Mouse (Mus musculus): Measurements from ENCODE around the gene Ppan. TPM values are rescaled to one million over a fixed set of nuclear protein-coding genes. Genes with fewer than 3 reads are reported as not detected.

Gene Ppan
- total RNA-seq, 2 experiments from 2014 or later = 18.6 to 23.9 TPM

GRCm38 (mm10) chr9:20878041-20878709 is 9.8 kb upstream of the Ppan start:
- intact Hi-C loops (cut with DNase I) = no loop called here
- DNase-seq (ENCODE audit: low spot score in 2 of 2) = peak; percentile 100

- no peak for DNase-seq (ENCODE audit: low spot score in 2 of 2)
- intact Hi-C loops (cut with DNase I) = no loop called here
Measured at GRCm38 (mm10) chr9:20878710-20879065, 9.3 kb upstream of the Ppan start.

- no peak for DNase-seq (ENCODE audit: low spot score in 2 of 2)
- intact Hi-C loops (cut with DNase I) = no loop called here
Measured at GRCm38 (mm10) chr9:20879097-20879792, 8.7 kb upstream of the Ppan start, which contains the start of gene Angptl6. TSS of gene Angptl6 (minus strand) at chr9:20879727.

GRCm38 (mm10) chr9:20886563-20886962 is 1.4 kb upstream of the Ppan start:
- DNase-seq (ENCODE audit: low spot score in 2 of 2) = no peak
- intact Hi-C loops (cut with DNase I) = no loop called here

GRCm38 (mm10) chr9:20887191-20887590 is 784 bp upstream of the Ppan start:
- intact Hi-C loops (cut with DNase I) = no loop called here
- DNase-seq (ENCODE audit: low spot score in 2 of 2) = no peak

GRCm38 (mm10) chr9:20888386-20888765 is 401 bp downstream of the Ppan start:
- DNase-seq (ENCODE audit: low spot score in 2 of 2) = no peak
- intact Hi-C loops (cut with DNase I) = no loop called here

- intact Hi-C loops (cut with DNase I) = no loop called here
- DNase-seq (ENCODE audit: low spot score in 2 of 2) = no peak
Measured at GRCm38 (mm10) chr9:20889185-20890141, 1.5 kb downstream of the Ppan start.

- intact Hi-C loops (cut with DNase I) = no loop called here
- no peak for DNase-seq (ENCODE audit: low spot score in 2 of 2)
Measured at GRCm38 (mm10) chr9:20890411-20890810, 2.4 kb downstream of the Ppan start.

- intact Hi-C loops (cut with DNase I) = no loop called here
- no peak for DNase-seq (ENCODE audit: low spot score in 2 of 2)
Measured at GRCm38 (mm10) chr9:20891339-20892103, 3.5 kb downstream of the Ppan start.

- no peak for DNase-seq (ENCODE audit: low spot score in 2 of 2)
- intact Hi-C loops (cut with DNase I) = no loop called here
Measured at GRCm38 (mm10) chr9:20892104-20892653, 4.2 kb downstream of the Ppan start.

GRCm38 (mm10) chr9:20893069-20893468 is 5.1 kb downstream of the Ppan start:
- DNase-seq (ENCODE audit: low spot score in 2 of 2) = no peak
- intact Hi-C loops (cut with DNase I) = no loop called here

GRCm38 (mm10) chr9:20893590-20894343 is 5.8 kb downstream of the Ppan start:
- intact Hi-C loops (cut with DNase I) = no loop called here
- DNase-seq (ENCODE audit: low spot score in 2 of 2) = no peak

GRCm38 (mm10) chr9:20894629-20895028 is 6.7 kb downstream of the Ppan start:
- intact Hi-C loops (cut with DNase I) = loop anchor here (5.0 kb wide), 1 partner anchor 238 kb away; the partner anchor contains the start of gene Tyk2
- DNase-seq (ENCODE audit: low spot score in 2 of 2) = no peak

- no peak for DNase-seq (ENCODE audit: low spot score in 2 of 2)
- intact Hi-C loops (cut with DNase I) = loop anchor here (5.0 kb wide), 1 partner anchor 237 kb away; the partner anchor contains the start of gene Tyk2
Measured at GRCm38 (mm10) chr9:20895382-20895781, 7.4 kb downstream of the Ppan start.

GRCm38 (mm10) chr9:20897736-20898510 is 9.9 kb downstream of the Ppan start:
- intact Hi-C loops (cut with DNase I) = loop anchor here (5.0 kb wide), 1 partner anchor 234 kb away; the partner anchor contains the start of gene Tyk2

GRCm38 (mm10) chr9:20898511-20899073 is 10.6 kb downstream of the Ppan start, which contains the start of gene Eif3g:
TSS of gene Eif3g (minus strand) at chr9:20898623.
- peak; percentile 79 to 86 for DNase-seq (ENCODE audit: low spot score in 2 of 2)
- intact Hi-C loops (cut with DNase I) = loop anchor here (5.0 kb wide), 1 partner anchor 234 kb away; the partner anchor contains the start of gene Tyk2

More at GRCm38 (mm10) chr9:20897736-20898510, 9.9 kb downstream of the Ppan start:
- DNase-seq (ENCODE audit: low spot score in 2 of 2) = no peak

Measured in left cerebral cortex, postnatal 36 days (tissue).